Mouse (Mus musculus): ENCODE data around the gene Unc13b. TPM values are rescaled to one million over a fixed set of nuclear protein-coding genes. Genes with fewer than 3 reads are reported as not detected.

Unc13b gene
- polyA plus RNA-seq, 1 experiment from 2014 or later, result 19.2 TPM

GRCm38 (mm10) chr4:43294001-43294400 lies 235.2 kb downstream of the Unc13b start:
- no peak overlapping the region for H3K27ac ChIP-seq (replicated peaks)
- no peak overlapping the region for H3K4me2 ChIP-seq
- H3K9ac ChIP-seq, result no peak overlapping the region
- 33% methylated on average over 6 of the region's 6 CpGs for WGBS
- H3K4me3 ChIP-seq, result no peak overlapping the region
- H3K27me3 ChIP-seq, result no peaks in the 10 kb centered on the region
- ATAC-seq (ENCODE audit: low FRiP score, low read depth), result no peak
- H3K4me1 ChIP-seq (replicated peaks), result no peaks in the 10 kb centered on the region
- H3K36me3 ChIP-seq, result no peaks in the 10 kb centered on the region
- no peaks in the 10 kb centered on the region for H3K9me3 ChIP-seq

- no peak overlapping the region for H3K4me3 ChIP-seq
- 0 out of 2 replicates have a peak, but pooled peaks have one; percentile 3 for ATAC-seq (ENCODE audit: low FRiP score, low read depth)
- H3K36me3 ChIP-seq, result no peaks in the 10 kb centered on the region
- H3K9ac ChIP-seq, result no peak overlapping the region
- H3K9me3 ChIP-seq, result no peaks in the 10 kb centered on the region
- peaks cover 6% of the 10 kb centered on the region for H3K4me1 ChIP-seq (replicated peaks)
- peak overlapping the region; percentile 17; the same call in 1 of the 2 replicates for H3K27ac ChIP-seq (replicated peaks)
- 9% methylated on average over 11 of the region's 11 CpGs for WGBS
- no peak overlapping the region for H3K4me2 ChIP-seq
- H3K27me3 ChIP-seq, result no peaks in the 10 kb centered on the region
These were observed 251.1 kb downstream of the Unc13b start for GRCm38 (mm10) chr4:43309696-43310338.

Other genes starting within 250 kb of the Unc13b start
- 0.05 and 0.06 TPM in 2 replicates for gene Fam205a1, start 205.1 kb upstream of the Unc13b start, polyA plus RNA-seq (2015; fragmentation: Nextera tagmentation; extraction: Ambion mirVana)
- 0.64 and 0.69 TPM in 2 replicates for gene Gm12394, start 202.2 kb upstream of the Unc13b start, polyA plus RNA-seq (2015; fragmentation: Nextera tagmentation; extraction: Ambion mirVana)
- gene Fam205c, start 184.7 kb upstream of the Unc13b start, polyA plus RNA-seq (2015; fragmentation: Nextera tagmentation; extraction: Ambion mirVana), result 1.6 and 1.8 TPM in 2 replicates
- gene Phf24, start 142.3 kb upstream of the Unc13b start, polyA plus RNA-seq (2015; fragmentation: Nextera tagmentation; extraction: Ambion mirVana), result 39.3 and 39.7 TPM in 2 replicates
- gene Dnajb5, start 109.1 kb upstream of the Unc13b start, polyA plus RNA-seq (2015; fragmentation: Nextera tagmentation; extraction: Ambion mirVana), result 36.7 and 46.3 TPM in 2 replicates
- 0.41 and 0.68 TPM in 2 replicates for gene 1700022I11Rik, start 89.3 kb upstream of the Unc13b start, polyA plus RNA-seq (2015; fragmentation: Nextera tagmentation; extraction: Ambion mirVana)
- gene Vcp, start 58.4 kb upstream of the Unc13b start, polyA plus RNA-seq (2015; fragmentation: Nextera tagmentation; extraction: Ambion mirVana), result 469 and 479 TPM in 2 replicates
- gene Fancg, start 48.4 kb upstream of the Unc13b start, polyA plus RNA-seq (2015; fragmentation: Nextera tagmentation; extraction: Ambion mirVana), result 21.1 and 25.4 TPM in 2 replicates
- 28.9 and 29.6 TPM in 2 replicates for gene Pigo, start 33.1 kb upstream of the Unc13b start, polyA plus RNA-seq (2015; fragmentation: Nextera tagmentation; extraction: Ambion mirVana)
- 227 and 236 TPM in 2 replicates for gene Stoml2, start 27.2 kb upstream of the Unc13b start, polyA plus RNA-seq (2015; fragmentation: Nextera tagmentation; extraction: Ambion mirVana)
- 37.5 and 38.9 TPM in 2 replicates for gene Fam214b, start 12.7 kb upstream of the Unc13b start, polyA plus RNA-seq (2015; fragmentation: Nextera tagmentation; extraction: Ambion mirVana)
- gene Atp8b5, start 208.2 kb downstream of the Unc13b start, polyA plus RNA-seq (2015; fragmentation: Nextera tagmentation; extraction: Ambion mirVana), result 0.74 and 0.77 TPM in 2 replicates

All from hindbrain, embryonic 15.5 days (tissue).